Mouse (Mus musculus) kidney, adult 2 months (tissue): ENCODE results near the gene Wfikkn1.

Experiments
- CTCF ChIP-seq: fragments of 200-500 bp; conservative IDR thresholded peaks from 2 replicates; pipeline ENCODE4 v1.5.1; 2011; ENCODE audit warnings: low read depth, mild to moderate bottlenecking, control low read depth, low read length, moderate library complexity, mixed read lengths; ENCODE audit not compliant: insufficient read depth, insufficient read length
- POLR2A ChIP-seq: fragments of 200-500 bp; IDR thresholded peaks from one replicate; pipeline ENCODE4 v1.6.1; 2011; ENCODE audit warnings: low read depth, low read length, control low read depth

- TF ChIP-seq CTCF (no peak), POLR2A (no peak)
Measured at GRCm38 (mm10) chr17:25911816-25912215, 31.2 kb upstream of the Wfikkn1 start.
